Mouse (Mus musculus) granulocyte monocyte progenitor cell, adult 5-6 weeks (primary cell): ENCODE measurements around the gene Inpp5a. TPM values are rescaled to one million over a fixed set of nuclear protein-coding genes. Genes with fewer than 3 reads are reported as not detected.

Experiments
- ATAC-seq: replicated peaks from 2 replicates; pipeline ENCODE4 v1.8.0; 2016; ENCODE audit warnings: mild to moderate bottlenecking, moderate TSS enrichment, inconsistent platforms; ENCODE audit not compliant: poor library complexity, severe bottlenecking
- total RNA-seq, 2 experiments: library from RNA; stranded (forward) in 1 of 2; stranded (reverse) in 1 of 2; fragments of 200-712, 200-1000 nt in 1 of 2; fragments of >200 nt in 1 of 2; fragmentation: Nextera tagmentation in 1 of 2; gene quantifications; 2 replicates each; pipeline ENCODE4 v1.2.3; 2014 to 2017

Gene Inpp5a
- total RNA-seq (2014; fragmentation: Nextera tagmentation) (7.9 and 10.2 TPM in 2 replicates), total RNA-seq (2017) (5.5 and 11.6 TPM in 2 replicates)

DNA sequence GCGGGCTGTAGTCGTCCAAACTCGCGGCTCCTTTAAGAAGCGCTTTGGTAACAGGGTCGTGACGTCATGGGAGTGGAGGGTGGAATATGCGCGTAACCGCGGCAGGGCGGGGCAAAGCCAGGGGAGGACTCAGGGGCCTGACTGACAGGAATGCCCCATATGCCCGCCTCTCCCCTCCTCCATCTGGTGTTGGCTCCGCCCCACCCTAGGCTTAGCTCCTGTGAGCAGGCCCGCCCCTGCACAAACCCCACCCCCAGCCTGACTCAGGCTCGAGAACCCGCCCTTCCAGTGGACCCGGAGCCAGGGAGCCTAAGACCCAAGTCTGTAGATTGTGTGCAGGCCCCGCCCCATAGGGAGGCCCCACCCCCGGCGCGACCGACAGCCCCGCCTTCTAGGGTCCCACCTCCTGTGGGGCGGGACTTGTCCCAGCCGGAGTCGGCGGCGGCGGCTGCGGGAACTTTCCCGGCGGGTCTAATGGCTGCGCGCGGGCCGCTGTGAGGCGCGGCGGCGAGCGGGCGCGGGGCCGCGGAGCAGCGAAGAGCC, at the start of gene Inpp5a:
Inpp5a (plus strand) TSS at position 440 of the 543 bp plus-strand sequence.
- ATAC-seq = peak; percentile 81

DNA sequence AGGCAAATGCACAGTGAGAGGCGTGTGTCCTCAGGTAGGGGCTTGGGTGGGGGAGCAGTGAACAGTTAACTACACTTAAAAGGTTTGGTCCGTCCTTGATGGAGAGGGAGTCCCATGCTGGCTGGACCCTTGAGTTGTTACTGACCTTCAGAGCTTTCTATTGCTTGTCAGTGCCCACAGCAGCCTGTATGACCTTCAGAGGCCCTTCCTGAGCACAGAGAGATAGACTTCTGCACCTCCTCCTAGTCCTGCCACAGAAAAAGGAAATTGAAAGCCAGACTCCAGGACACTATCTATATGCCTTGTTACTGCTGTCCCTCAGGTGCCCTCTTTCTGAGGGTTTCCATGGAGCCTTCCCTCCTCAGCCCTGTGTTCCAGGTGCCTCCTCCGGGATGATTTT, 49.7 kb upstream of the Inpp5a start:
- no peak for ATAC-seq

DNA sequence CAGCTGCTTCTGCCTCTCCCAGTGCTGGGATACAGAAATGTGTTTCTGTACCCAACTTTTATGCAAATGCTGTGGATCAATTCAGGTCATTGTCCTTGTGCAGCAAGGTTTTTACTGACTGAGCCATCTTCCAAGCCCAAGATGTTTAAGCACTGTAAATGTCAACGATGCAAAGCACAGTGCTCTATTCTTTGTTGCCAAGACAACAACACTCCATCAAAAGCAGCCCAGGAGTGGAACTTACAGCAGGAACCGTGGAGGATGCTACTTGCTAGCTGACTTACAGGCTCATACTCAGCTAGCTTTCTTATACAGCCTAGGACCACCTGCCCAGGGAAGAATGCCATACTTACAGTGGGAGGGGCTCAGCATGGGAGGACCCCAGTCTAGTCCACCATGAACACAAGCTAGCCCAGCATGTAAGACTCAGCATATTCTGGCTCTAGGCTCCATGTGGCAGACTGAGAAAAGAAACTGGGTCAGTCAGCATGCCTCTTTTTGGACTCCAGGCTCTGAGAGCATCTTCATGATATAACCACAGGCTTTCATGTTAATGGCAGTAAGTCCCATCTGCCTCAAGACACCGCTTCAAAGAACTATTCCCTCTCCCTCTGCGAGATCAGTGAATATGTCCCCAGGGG, 47.8 kb upstream of the Inpp5a start:
- no peak for ATAC-seq

DNA sequence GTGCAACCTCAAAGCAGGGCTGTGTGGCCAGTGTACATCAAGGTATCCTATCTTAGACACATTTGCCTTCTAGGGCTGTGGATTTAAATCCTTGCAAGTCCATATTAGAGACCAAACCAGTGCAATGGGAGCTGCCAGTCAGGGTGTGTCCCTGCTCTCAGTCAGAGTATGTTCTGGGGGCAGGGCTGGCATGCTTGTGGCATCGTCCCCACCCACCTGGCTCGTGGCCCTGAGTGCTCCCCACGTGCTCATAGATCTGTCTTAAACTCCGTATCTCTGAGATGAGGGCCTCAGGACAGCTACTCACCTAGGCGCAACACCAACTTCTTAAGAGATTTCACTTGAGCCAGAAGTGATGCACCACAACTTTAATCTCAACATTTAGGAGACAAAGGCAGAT, 46.1 kb upstream of the Inpp5a start:
- ATAC-seq = no peak

DNA sequence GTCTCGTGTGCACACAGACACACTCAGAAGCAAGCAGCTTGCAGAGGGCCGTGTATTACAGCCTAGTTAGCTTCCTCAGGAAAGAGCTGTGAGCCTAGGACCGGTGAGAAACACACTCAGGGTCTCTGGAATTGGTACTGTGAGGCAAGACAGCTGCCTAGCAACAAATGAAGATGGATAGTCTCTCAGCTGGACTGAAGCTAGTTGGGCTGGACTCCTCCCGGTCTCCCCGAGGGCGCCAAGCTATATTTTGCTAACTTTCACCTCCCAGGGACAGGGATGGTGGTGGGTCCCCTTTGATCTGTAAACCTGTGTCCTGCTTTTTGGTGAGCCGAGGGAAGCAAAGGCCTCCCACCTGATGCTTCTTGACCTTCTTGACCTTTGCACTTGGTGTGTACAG, 41.9 kb upstream of the Inpp5a start:
- no peak for ATAC-seq

DNA sequence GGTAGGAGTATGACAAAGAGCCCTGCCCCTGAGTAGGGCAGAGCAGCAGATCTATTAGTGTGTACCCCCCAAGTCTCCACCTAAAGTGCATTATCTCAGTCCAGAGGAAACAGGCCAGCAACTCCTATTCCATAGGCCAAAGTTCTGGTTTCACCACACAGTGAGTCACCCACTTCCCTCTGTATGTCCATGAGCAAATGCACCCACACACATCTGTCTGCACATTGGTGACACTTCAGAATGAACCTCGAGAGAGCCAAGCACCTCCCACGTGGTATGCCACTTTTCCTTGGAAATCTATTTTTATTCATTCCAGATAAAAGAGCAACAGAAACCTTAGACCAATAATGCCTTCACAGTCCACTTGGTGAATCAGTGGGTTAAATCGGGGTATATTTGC, 38.3 kb upstream of the Inpp5a start:
- ATAC-seq = peak; percentile 71

DNA sequence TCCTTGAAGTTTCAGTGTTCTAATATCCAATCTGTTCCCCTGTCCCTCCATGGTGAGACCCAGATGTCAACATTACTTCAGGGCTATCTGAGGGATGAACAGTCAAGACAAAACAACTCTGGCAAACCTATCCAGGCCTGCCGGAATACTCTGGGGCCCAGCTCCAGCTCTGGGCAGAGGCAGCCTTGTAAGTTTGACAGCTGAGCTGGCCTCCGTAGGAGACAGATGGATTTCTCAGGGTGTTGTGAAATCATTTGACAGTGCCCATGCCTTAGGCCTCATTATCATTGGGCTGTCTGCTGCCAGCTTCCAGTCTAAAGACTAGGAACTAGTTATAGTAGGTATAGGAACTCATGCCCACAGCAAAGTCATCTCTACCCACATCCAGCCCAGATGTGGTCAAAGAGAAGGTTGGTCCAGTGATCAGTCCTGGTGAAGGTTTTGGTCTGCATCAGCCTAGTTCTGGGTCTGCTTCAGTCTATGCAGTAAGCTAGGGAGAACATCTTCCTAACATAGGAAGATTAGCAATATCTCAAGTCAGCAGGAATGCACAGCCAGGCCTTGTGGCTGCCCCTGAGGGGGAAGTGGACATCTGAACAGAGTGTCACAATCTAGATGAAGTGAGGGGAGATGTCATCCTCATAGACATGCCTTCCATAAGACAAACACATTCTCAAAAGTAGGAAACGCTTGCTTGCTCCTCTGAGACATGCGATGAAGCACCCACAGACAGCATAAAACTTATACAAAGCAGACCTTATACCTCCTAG, 34.4 kb upstream of the Inpp5a start:
- ATAC-seq = peak; percentile 39

DNA sequence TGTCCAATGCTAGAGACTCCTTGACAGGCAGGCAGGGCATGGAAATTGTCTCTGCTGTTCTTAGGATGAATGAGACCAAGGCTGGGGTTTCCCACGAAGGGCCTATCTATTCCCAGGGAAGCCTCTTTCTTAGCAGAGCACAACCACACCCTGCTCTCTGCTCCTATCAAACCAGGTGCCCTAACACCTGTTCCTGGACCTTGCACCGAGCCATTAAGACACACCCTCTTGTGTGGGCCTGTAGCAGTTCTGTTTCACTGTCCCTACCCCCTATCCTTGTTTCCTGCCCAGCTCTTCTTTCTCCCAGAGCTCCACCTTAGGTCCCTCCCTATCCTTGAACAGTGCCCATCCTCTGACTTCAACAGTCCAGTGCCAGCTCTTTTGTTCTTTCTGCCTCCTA, 31.9 kb upstream of the Inpp5a start:
- ATAC-seq = no peak

DNA sequence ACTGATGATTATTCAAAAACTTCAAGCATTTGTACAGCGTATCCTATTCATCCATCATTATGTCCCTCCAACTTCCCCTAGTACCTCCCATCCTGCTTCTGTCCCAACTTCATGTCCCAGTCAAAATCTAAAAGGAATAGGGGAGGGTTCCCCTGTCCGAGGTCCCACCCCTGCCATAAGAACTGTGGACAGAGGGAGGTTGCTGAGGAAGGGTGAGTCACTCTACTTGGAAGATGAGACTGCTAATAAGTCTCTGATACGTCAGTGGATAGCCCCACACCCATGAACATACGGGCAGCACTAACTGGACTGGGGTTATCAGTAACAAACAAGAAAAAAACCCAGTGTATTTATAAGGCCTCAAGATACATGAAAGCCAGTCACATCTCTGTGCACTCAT, 29.0 kb upstream of the Inpp5a start:
- ATAC-seq = no peak

DNA sequence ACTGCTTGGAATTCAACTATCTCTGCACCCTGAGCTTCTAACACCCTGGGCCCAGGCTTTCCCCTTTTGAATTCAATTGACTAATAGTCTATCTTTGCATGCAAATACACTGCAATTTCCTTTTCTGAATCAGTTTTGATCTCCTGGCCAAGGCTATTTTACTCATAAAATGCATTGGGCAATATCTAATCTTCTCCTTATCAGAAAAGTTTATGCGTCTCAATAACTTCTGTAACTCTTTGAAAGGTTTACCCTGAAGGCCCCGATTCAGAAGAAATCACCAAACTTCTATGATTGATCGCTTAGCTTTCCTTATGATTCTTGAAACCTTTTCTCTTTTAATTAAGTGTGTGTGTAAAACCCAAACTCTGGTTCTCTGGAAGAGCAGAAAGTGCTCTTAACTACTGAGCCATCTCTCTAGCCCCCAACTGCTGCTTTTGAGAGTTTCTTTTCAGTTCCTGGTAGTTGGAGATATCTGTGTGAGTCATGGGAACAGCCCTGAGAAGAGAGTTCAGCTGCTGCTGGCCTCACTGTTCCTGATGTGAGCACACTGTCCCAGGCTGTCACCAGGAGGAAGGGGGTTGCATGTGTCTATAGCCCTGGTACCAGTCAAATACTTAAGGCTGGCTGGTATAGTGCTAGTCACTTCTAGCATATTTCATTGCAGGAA, 27.9 kb upstream of the Inpp5a start:
- no peak; the same call in 1 of the 2 replicates for ATAC-seq

DNA sequence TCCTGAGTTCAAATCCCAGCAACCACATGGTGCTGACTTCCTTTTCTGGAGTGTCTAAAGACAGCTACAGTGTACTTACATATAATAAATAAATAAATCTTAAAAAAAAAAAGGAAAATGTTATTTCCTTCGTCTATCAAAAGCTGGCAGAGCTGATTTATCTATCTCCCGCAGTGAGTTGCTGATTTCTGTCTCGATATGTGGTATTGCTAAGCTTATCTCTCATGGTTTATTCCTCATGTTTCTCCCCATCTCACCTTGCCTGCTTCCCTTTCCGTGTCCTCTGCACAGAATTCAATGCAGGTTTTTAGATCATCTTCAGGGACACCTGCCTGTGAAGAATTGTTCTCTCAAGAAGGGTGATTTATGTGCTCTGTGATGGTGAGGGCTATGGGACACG, 27.1 kb upstream of the Inpp5a start:
- no peak for ATAC-seq

DNA sequence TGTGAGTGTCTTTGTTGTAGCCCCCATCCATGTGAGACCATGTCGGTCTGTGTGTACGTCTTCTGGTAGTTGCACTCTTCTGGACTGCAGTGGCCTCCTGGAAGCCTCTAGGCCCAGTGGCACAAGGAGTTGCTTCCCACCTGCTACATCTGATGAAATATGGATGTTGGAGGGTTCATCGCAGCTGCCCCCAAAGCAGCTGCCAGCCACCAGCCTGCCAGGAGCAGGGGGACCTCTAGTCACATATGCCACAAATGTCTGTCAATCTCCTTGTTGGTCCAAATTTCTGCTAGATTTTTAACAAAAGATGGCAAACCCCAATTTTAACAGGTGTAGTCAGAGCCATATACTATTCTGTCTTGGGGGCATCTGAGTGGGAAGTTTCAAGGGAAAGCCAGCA, 26.4 kb upstream of the Inpp5a start:
- no peak for ATAC-seq

DNA sequence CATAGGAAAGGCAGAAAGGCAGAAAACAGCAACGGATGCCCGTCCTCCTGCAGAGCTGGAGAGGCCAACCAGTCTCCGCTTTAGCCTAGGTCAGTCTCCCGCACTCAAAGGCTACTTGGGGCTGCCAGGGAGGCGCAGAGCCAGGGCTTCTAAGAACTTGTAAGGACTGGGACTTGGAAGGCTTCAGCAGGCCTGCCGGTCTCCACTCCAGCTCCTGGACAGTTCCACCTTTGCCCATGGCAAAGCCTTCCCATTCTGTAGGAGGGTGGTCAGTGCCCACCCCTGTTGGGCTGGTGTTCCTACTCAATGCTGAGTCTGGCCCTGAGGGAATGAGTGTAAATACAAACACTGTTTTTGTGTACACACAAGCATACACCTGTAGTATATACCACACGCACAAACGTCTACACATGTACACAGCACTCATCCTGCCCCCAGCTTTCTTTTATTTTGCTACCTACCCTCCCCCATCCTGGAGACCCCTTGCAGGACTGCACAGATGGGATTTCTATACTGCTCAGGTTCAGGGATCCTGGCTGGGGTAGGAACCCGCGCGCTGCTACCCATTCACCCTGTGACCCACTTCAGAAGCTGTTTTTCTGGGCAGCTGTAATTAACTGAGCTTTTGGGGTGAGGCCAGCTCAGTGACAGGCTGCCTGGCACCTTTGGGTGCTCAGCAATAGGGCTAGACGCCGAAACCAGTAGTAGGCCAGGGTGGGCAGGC, 25.5 kb upstream of the Inpp5a start:
- ATAC-seq = no peak

DNA sequence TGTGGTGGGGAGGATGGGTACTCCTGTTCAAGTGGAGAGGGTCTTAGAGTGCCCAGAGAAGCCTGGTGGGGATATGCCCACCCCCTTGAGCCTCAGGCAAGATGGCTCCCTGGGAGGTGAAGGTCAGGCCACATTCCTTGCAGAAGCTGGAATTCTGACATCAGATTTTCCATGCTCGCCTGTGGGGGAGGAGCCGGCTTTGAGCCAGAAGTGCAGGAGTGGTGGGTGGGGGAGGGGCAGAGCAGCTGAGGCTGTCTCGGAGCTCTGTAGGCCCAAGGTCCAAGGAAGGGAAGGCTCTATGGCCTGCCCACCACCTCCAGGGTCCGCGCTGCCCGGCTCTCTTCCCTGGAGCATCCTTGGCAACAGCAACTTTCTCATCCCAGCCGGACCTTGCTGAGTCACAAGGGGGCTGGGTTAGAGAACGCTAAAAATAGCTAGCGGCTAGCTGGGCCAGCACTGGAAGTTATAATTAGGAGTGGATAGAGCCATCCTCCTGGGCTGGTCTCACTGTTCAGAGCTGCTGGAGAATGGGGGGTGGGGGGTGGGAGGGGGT, 24.8 kb upstream of the Inpp5a start:
- ATAC-seq = peak; percentile 24; the same call in 1 of the 2 replicates

DNA sequence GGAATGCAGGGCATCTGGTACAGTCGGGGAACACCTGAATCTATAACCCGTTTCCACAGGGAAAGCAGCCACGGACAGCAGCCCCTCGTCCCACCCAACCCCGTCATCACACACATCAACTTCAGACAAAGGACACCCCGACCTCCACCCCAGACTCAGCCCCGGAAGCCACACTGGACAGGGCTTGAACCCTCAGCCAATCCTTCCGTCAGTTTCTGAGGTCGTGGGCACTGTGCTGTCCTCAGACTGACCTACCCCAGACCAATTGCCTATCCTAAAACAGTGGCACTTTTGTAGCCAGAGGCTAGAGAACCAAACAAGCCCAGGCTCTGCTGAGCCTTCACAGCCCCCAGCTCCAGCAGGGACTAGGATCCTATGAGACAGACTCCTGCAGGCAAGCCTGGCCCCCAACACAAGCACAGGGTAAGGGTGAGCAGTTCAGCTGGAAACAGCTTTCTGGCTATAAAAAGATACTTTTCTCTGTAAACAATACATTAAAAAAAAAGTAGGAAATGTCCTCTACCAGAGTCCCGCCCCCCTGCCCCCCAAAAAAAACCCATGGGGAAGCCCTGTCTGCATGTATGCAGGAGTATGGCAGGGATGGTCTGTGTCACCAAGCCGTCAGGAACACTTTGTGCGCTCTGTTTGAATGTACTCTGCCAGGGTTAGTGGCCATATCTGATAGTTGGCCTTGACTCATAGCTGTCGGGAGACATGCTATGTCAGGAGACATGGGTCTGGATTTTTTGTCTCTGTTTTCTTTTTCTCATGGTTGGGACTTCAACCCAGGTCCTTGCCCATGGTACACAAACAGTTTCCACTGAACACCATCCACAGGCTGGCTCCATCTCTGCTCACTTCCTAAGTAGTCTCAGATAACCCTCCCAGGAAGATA, 23.7 kb upstream of the Inpp5a start:
- no peak for ATAC-seq

DNA sequence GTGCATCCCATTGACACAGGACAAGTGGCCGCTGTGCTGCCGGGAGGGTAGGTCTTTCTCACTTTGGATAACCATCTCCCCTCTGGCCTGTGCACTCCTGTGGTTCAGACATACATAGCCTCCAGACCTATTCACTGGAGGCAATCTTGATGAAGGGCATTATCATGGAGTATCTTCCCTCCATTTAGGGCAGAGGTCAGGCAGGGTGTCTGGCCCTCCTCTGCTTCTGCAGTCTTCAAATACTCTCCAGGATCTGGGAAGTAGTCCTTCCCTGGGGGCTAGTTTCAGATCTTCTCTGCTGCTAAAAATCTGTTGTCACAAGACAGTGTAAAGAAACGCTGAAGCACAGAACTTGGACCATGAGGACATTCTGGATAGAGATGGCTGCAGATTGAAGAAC, 22.8 kb upstream of the Inpp5a start:
- ATAC-seq = 0 out of 2 replicates have a peak, but pooled peaks have one; percentile 6

DNA sequence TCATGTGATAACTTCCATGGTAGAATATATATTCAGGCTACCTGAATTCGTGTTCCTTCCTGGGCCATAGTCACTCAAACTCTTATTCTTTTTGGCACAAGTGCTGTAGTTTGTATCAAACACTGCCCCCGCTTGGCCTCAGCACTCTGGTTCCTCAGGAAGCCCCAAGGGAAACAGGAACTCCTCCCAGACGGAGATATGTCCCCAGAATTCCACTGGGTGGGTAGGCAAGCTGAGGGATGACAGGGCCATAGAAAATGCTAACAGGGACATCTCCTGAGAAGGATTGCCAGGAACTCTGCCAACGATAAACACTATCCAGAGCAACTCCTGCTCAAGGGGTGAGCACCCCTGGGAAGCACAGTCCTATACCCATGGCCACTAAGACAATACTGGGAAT, 22.4 kb upstream of the Inpp5a start:
- ATAC-seq = peak; percentile 25; the same call in 1 of the 2 replicates

DNA sequence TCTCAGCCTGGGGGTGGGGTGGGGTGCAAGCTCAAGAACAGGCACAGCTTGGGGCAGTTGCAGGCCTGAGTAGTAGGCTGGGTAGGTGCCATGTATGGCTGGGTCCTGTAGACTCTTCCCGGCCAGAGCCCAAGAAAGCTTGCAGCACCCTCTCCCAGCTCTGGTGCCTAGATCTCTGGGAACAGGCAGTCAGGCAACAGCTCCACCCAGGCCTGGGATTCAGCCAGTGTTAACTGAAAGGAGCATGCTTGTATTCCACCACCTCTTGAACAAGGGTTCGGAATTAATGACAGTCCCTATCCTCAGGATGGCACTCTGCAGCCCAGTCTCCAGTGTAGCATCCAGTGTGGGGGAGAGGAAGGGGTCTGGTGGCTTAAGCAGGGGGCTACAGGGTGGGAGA, 20.7 kb upstream of the Inpp5a start:
- ATAC-seq = no peak

DNA sequence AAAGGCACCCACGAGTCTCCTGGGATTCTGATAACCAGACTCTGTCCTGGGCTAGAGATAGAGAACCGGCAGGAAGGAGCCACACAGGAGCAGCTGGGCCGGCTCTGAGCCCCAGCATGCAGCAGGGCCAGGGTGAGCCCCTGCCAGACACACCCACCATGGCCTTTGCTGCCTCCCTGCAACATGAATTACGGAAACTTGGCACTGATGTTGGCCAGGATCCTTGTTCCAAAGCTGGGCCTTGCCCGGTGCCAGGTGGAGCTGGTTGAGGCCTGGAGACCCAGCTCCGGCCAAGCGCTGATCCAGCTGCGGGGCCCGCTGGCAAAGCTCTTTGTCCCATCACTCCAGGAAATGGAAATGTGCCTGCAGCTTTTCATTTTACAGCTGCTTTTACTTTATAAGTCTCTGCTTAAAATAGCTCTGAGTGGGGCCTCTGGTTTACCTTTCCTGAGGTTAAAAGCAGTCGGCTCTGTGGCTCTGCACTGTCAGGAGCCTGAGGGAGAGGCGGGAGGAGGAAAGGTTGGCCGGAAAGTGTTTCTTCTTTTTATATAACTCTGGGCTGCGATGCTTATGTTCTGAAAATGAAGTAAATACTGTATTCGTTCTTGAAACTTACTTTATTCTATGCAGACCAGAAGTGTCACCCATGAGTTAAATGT, 20.1 kb upstream of the Inpp5a start:
- no peak for ATAC-seq
